Mouse (Mus musculus) cortical plate, adult 2 months (tissue): ENCODE measurements around the gene 1190005I06Rik.

Experiments used
- CTCF ChIP-seq: fragments of 200-500 bp; IDR thresholded peaks from 2 replicates; pipeline ENCODE4 v1.5.1; 2011; ENCODE audit warnings: mild to moderate bottlenecking, control low read depth, low read length; ENCODE audit not compliant: insufficient read depth; ENCODE audit errors: extremely low read depth
- POLR2A ChIP-seq: fragments of 200-500 bp; IDR thresholded peaks from 2 replicates; pipeline ENCODE4 v1.6.1; 2011; ENCODE audit warnings: mild to moderate bottlenecking, low read length, control low read depth; ENCODE audit not compliant: insufficient read depth; ENCODE audit errors: extremely low read depth

- TF ChIP-seq CTCF: no peak
- no peak for TF ChIP-seq POLR2A
These were observed 27.9 kb downstream of the 1190005I06Rik start for GRCm38 (mm10) chr8:120619235-120620180.
